Mouse (Mus musculus) cerebellum, adult 2 months (tissue): ENCODE measurements at regions not wholly inside any gene's neighbourhood (a gene's known extent, or its start where the extent isn't known, plus 50 kb on each side); places are given as distances from the start of the nearest gene placed in this dataset.

ENCODE experiments used
- CTCF ChIP-seq: fragments of 200-500 bp; IDR thresholded peaks from 2 replicates; pipeline ENCODE4 v1.5.1; 2011; ENCODE audit warnings: low read depth, mild to moderate bottlenecking, control low read depth, low read length, moderate library complexity, borderline replicate concordance; ENCODE audit not compliant: insufficient read depth
- POLR2A ChIP-seq: fragments of 200-500 bp; IDR thresholded peaks from 2 replicates; pipeline ENCODE4 v1.6.1; 2011; ENCODE audit warnings: low read length, control low read depth, borderline replicate concordance; ENCODE audit not compliant: insufficient read depth

- TF ChIP-seq CTCF (no peak), POLR2A (no peak)
These were observed 340.5 kb upstream of the Kdm8 start for GRCm38 (mm10) chr7:125104011-125104410.
